In genomic region chr17:84081751-84082352, GRCm38 (mm10) we compare ENCODE assay signal across 9 mouse cellular contexts.
DNase-seq lines count a peak whose midpoint lies in the region; ATAC-seq lines count a peak whose summit lies in the region.
"Had no signal": no experiment of that assay in that cellular context is flagged by ENCODE, and none has a peak within 500 bp of the region (broad histone marks: within the 10 kb centered on the region; RNA-seq: fewer than 3 reads in every experiment).

No protein-coding gene starts in this region.

- ATAC-seq in cerebellum, adult (ENCODE audit: insufficient number of reproducible peaks, low FRiP score, low TSS enrichment): peak; percentile 31; the same call in 1 of the 2 replicates
- peak; percentile 87 for ATAC-seq in hindbrain, embryonic 15.5 days (ENCODE audit: low FRiP score, low read depth)
- peak; percentile 88 for ATAC-seq in neural tube, embryonic 14.5 days (ENCODE audit: low read depth)
- ATAC-seq in granulocyte monocyte progenitor cell, adult 5-6 weeks (replicated peaks; ENCODE audit: poor library complexity, severe bottlenecking): no peak

- H3K27me3 ChIP-seq in hindbrain, embryonic 15.5 days: no peaks in the 10 kb centered on the region
- H3K27me3 ChIP-seq in neural tube, embryonic 14.5 days (ENCODE audit: control insufficient read depth, insufficient read depth, low read length): no peaks in the 10 kb centered on the region
- H3K27me3 ChIP-seq: embryonic facial prominence, embryonic 12.5 days had no signal

- no peak overlapping the region for H3K4me3 ChIP-seq in hindbrain, embryonic 15.5 days
- H3K4me3 ChIP-seq in neural tube, embryonic 14.5 days (ENCODE audit: low read depth, low read length): no peak overlapping the region
- H3K4me3 ChIP-seq: embryonic facial prominence, embryonic 12.5 days had no signal

- DNase-seq in cerebellum, adult 11 months: no peak
- peak; percentile 21 for DNase-seq in cerebellum, adult 8-10 months
- DNase-seq in frontal cortex, adult 2 months (ENCODE audit: extremely low spot score in 1 of 2, low spot score in 1 of 2): peak; percentile 55 to 70
- DNase-seq in left cerebral cortex, adult 8-10 months (ENCODE audit: low spot score in 2 of 2): peak; percentile 36 to 77

- H3K36me3 ChIP-seq in hindbrain, embryonic 15.5 days: no peaks in the 10 kb centered on the region
- H3K36me3 ChIP-seq in neural tube, embryonic 14.5 days (ENCODE audit: control insufficient read depth, insufficient read depth, low read length): no peaks in the 10 kb centered on the region
- H3K36me3 ChIP-seq: embryonic facial prominence, embryonic 12.5 days had no signal

- peak overlapping the region; percentile 69 for H3K27ac ChIP-seq in hindbrain, embryonic 15.5 days (replicated peaks)
- H3K27ac ChIP-seq in neural tube, embryonic 14.5 days (ENCODE audit: low read depth, low read length): peak overlapping the region; percentile 67
- H3K27ac ChIP-seq: embryonic facial prominence, embryonic 12.5 days had no signal

- 30% methylated on average over 8 of the region's 8 CpGs for WGBS in hindbrain, embryonic 15.5 days
- WGBS in neural tube, embryonic 14.5 days: 16% methylated on average over 8 of the region's 8 CpGs

- H3K4me2 ChIP-seq in hindbrain, embryonic 15.5 days: no peak overlapping the region
- no peak overlapping the region for H3K4me2 ChIP-seq in neural tube, embryonic 14.5 days (ENCODE audit: low read depth, low read length)
- H3K4me2 ChIP-seq: embryonic facial prominence, embryonic 12.5 days had no signal

- H3K9me3 ChIP-seq in hindbrain, embryonic 15.5 days: no peaks in the 10 kb centered on the region
- H3K9me3 ChIP-seq in neural tube, embryonic 14.5 days (ENCODE audit: control insufficient read depth, low read length): no peaks in the 10 kb centered on the region
- H3K9me3 ChIP-seq: embryonic facial prominence, embryonic 12.5 days had no signal

- H3K4me1 ChIP-seq in hindbrain, embryonic 15.5 days (replicated peaks): peaks cover 25% of the 10 kb centered on the region
- peaks cover 10% of the 10 kb centered on the region for H3K4me1 ChIP-seq in neural tube, embryonic 14.5 days (ENCODE audit: control insufficient read depth, insufficient read depth, low read length)

- H3K9ac ChIP-seq in hindbrain, embryonic 15.5 days: no peak overlapping the region
- 0 out of 2 replicates have a peak overlapping the region, but pooled peaks have one; percentile 7 for H3K9ac ChIP-seq in neural tube, embryonic 14.5 days (replicated peaks; ENCODE audit: low read depth, low read length)
- H3K9ac ChIP-seq: embryonic facial prominence, embryonic 12.5 days had no signal
